Mouse (Mus musculus): ENCODE data around the gene Cep128. TPM values are rescaled to one million over a fixed set of nuclear protein-coding genes. Genes with fewer than 3 reads are reported as not detected.
A peak's percentile ranks its signal among the peaks of the same experiment; 100 is the strongest.

Cep128 gene
- total and polyA plus RNA-seq, 3 experiments: 0.81 to 3.1 (median 3.0) TPM

DNA sequence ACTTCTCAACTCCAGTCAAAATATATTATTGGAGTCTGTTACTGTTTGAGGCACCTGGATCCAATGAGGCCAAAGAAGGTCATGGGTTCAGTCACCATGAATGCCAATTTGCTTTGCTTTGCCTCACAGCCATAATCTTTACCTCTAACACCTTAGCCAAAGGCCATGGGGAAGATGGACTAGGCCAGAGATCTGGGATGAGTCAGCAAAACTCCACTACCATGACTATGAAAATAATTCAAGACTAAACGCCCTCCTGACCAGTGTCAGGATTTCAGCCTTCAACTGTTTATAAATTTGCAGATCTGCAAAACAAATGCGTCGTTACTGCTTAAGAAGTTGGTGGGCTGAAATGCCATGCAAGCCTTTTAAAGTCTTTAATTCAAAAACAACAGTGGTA, 76.5 kb downstream of the Cep128 start:
- DNase-seq: no peak

DNA sequence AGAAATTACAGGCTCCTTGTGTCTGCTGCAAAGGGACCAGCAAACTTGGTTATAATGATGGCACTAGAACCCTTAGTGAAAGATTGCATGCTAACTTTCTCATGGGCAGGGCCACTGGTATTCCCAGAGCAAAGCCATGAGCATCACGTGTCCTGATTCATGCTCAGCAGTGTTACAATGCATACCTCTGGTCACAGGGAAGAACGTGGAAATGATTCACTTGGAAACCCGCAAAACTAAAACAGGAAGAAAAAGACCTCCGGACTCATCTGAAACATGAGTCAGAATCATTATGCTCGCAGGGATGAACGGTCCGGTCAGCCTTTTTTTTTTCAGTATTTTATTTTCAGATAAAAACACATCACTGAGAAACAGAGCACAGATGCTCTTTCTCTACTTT, 78.4 kb downstream of the Cep128 start:
- DNase-seq: no peak

DNA sequence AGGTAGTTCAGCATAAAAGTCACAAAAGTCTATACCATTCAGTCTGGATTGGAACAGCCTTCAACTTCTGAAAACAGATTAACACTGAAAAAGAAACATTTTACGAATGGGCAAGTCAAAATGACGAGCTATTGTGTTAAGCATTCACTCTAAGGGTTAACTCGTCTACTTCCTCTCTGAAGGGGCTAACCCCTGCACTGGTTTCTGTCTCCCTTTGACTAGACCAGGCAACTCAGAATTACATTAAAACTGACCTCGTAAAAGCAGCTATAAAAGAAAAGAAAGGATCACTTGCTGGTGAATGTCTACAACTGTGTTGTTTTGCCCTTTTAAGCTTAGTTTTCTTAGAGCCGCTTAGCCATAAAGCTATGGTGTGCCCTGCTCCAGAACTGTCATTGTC, 79.2 kb downstream of the Cep128 start:
- no peak for DNase-seq

DNA sequence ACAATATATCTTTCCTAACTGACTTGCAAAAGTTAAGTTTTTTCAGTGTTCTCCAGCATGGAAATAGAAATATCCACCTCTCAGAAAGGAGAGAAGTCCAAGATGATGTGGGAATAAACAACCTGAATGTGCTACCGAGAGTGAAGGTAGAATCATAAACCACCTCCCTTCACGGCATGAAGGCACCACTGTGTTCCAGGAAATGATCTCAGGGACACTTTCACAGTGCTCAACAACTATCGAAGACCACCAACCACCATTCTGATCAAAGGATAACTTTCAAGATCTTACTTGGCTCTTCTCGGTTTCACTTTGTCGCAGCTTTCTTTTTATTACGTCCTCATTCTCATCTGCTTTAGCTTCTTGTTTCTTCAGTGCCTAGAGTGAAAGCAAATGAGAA, 85.5 kb downstream of the Cep128 start:
- no peak for DNase-seq

DNA sequence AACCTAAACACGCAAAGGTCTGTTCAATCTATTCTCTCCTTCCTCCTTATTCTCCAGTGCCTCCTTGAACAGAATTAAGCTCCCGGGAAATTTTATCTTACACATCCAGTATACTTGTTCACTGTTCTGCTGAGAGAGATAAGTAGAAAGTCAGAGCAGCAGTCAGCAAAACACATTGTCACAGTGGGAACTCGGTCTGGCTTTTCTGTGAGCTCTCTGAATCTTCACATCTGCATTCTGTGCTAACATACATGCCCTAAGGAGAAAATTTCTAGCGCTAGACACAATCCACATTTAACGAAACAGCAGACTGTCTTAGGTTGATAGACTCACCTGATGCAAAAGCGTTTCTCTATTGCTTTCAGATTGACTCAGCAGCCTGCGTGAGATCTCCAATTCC, 88.3 kb downstream of the Cep128 start:
- DNase-seq: no peak

DNA sequence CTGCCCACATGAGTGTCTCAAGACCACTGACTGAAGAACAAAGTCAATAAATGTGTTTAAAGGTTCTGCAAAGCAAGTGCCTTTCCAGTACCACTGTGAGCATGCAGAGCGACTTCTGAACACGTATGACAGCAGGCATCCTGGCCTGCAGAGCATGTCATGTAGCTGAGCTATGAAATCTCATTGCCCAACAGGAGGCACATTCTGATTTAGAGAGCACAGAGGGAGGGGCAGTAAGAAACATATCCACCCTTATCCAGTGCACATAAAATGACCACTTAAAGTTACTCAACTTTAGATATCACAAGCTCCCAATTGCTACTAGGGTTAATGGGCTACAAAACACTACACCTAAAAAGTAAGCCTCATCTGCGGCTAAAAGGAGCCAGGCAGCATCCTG, 88.8 kb downstream of the Cep128 start:
- DNase-seq: no peak

DNA sequence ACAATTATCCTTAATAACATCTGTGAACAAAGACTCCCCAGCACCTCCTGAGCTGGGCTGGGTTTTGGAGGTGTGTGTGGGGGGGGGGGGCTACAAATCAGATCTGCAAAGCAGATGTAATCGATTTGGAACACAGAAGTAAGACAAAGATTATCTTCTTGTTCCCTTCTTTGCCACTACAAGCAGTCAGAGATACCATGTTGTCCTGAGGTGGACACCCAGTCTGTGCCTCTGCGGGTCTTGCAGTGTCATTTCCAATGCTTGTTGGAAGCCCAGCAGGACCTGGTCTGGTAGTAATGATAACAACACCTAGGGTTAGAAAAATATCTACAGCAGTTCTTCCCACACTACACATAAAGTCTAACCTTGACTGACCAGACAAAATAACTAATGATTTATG, 110.3 kb downstream of the Cep128 start:
- no peak for DNase-seq

DNA sequence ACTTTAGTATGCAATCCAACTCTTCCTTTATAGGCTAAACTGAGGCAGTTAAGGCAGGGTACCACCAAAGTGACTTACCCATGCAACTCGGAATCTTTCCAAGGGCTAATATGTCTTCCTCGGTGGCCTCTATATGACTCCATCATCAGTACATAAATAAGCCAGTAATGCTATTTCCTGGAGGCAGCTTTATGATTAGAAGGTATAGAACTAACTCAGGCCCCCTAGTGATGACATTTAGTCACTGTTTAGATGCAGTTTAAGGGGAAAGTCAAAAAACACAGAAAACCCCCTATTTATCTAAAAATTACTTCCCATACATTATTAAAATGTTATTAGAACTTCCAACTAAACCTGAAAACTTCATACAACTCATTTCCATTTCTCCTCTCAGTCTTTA, 114.6 kb downstream of the Cep128 start:
- no peak for DNase-seq

DNA sequence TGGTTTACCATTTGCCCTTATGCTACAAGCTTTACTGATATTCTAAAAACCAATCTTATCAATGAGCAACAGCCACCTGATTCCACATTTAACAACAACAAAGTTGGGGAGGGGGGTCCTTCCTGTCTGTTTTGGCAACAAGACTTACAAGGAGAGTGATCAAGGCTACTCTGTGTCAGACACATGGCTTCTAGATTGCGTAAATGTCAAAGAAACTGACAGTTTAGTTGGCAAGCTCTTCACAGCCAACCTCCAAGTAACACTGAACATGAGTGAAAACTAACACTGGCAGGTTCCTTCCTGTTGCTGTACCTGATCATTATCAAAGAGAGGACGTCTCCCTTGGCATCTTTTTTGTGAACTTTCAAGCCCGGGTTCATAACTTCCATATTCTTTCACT, 115.2 kb downstream of the Cep128 start:
- peak; percentile 12 for DNase-seq

DNA sequence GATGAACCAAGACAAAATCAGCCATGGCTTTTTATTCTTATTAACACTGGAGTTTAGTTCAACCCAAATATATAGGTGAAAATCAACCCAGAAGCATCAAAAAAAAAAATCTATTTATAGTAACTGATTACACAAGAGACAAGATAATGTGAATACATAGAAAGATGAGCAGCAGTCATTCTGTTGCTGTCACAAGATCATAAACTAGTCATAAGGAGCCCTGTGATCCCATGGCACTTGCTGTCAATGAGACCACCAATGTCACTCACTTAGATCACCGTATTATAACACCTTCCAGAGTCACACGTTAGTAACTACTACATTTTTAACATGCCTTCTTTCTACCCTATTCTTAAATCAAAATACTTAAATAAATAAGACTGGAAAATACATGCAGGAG, 118.2 kb downstream of the Cep128 start:
- no peak for DNase-seq

DNA sequence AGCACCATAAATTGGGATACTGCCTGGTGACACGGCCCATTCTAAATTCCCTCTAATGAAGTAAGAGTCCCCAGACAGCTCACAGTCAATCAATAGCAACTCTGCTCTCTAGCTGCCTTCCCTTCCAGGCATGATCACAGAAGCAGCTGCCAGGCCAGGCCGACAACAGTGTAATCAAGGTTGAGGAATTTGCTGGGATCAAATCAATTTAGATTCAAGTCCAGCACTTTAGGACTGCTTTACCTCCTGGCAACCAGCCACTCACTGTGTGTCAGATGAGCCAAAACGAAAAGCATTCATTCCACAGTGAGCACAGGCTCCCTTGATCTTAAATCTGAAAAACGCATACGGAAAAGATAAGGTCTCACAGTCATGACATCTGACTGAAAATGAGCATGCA, 118.7 kb downstream of the Cep128 start:
- no peak for DNase-seq

DNA sequence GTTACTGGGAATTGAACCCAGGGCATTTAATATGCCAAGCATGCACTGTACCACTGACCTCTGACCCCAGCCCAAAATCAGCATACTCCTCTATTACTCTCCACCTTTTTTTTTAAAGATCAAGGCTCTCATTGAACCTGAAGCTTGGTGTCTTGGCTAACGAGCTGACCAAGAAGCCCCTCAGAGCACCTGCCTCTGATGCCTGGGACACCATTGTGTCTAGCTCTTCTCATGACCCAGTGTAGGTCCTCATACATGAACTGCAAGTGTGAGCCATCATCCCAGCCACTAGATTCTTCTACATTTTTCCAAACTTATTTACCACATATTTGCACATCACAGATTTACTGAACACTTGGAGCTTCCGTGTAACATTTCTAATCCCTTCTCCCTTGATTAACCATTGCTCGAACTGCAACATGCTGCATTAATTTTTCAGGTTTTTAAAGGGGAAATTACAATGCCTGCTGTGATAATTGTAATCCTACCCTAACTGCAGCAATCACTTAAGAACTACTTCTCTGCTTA, 119.3 kb downstream of the Cep128 start:
- no peak for DNase-seq

DNA sequence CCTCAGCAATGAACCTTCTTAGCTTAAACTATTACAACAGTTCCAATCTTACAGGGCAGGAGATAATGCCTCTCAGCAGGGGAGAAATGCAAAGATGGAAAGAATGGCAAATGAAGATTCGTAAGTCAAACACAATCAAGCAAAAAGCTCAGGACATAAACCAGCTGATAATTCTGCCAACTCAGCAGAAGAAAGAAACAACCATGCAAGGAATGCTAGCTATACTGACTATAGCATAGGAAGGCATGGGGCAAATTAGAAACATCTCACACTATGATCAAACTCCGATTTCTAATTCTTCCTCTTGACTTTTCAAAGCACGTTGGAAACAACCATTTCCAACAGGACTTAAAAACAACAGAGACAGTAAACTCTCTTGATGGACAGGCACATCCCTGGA, 120.5 kb downstream of the Cep128 start:
- DNase-seq: no peak

DNA sequence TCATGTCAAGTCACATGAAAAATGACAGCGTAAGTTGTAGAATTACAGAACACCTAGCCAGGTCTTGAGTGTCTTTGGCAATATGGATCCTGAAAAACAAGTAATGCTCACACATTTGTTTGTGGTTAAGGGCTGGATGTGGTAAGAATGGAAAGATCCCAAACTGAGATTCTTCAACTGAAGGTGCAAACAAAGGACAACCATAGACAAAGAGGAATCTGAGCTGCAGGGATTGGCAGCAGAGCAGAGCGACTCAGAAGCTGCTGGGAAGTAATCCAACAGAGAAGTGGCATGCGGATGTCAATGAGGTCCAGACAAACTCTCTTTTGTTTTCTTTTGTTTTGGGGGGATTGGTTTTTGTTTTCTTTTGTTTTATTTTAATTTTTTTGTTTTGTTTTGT, 121.4 kb downstream of the Cep128 start:
- no peak for DNase-seq

DNA sequence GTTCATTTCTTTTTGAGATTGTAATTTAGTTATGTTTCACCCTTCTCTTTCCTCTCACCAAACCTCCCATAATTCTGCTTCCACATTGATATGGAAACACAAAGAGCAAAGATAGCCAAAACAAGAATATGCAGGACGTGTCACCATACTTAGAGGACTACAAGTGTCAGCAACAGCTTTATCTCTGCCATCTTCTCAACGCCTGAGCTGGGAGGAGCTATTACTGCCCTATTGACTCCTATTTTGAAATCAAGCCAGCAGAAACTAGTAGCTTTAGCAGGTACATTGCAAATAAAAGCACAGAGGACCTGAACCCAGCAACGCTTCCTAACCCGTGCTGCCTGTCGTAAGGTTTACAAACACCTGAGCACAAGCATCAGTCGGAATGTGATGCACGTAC, 127.9 kb downstream of the Cep128 start:
- DNase-seq: no peak

DNA sequence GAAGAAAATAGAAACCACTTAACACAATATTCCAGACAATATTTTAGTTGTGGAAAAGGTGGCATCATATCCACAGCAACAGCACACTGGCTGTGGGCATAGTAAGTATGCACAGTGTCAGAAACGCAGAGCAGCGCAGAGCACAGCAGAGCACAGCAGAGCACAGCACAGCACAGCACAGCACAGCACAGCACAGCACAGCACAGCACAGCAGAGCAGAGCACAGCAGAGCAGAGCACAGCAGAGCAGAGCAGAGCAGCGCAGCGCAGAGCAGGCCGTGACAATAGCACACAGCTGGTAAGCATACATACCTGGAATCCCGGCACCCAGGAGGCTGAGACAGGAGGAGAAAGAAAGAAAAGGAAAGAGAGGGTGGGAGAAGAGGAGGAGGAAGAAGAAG, 129.4 kb downstream of the Cep128 start:
- DNase-seq: no peak

DNA sequence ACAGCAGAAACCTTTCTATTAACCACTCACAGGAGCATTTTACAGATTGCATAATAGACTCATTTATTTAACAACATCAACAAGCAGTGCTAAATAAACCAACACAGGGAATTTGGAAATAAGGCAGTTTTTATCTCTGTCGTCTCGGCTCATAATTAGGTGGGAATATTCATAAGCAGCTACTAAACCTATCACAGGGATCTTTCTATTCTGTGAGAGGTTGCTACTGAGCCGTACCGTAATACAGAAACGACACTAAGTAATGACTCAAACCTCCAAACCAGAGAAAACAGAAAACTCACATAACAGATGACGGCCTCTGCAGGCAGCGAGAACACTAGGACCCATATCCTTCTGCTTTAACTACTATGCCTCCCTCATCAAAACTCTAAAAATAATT, 163.6 kb downstream of the Cep128 start:
- DNase-seq: no peak

DNA sequence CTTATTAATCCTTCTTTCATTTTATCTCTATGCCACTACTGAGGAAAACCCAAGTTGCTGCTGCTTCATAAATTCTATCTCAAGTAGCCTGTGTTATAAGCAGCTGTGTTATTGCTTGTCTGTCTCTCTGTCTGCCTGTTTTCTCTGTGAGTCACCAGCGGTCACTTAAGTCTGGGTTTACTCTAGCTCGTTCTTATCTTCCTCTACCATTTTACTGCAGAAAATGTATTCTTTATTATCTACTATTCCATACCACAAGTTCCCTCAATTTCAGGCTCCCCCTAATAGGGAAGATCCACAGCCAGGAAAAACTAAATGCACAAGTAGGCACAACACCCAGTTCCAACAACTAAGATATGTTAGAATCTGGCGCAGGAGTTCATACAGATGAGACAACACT, 178.7 kb downstream of the Cep128 start:
- DNase-seq: no peak

DNA sequence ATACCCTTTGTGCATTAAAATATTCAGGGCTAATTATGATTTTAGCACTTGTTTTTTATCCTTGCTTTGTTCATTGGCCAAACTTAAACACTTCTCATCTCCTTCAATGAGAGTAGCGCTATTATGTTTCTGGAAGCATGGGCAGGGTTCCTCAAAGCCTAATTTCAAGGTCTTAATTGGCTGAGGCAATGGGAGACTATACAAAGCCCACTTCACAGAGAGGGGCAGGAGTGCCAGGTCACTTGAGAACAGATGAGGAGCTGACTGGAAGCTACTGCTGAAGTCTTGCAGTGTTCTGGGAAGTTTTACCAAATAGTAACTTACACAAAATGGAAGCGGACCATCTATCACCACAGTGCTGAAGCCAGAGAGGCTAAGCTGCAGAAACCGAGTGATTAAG, 179.9 kb downstream of the Cep128 start:
- DNase-seq: no peak

DNA sequence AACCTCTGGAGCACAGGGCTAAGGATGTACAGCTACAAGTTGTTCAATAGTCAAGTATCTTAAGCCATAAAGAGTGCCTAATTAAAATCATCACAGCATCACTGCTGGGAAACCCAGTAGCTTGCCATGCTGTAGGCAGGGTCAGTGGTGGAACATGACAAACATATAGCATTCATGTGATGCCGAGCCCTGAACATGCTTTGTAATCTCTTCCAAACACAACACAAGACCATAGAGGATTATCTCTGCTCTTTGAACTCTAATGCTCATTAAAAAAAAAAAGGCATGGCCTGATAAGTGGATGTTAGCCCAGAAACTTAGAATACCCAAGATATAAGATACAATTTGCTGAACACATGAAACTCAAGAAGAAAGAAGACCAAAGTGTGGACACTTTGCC, 181.7 kb downstream of the Cep128 start:
- no peak for DNase-seq

DNA sequence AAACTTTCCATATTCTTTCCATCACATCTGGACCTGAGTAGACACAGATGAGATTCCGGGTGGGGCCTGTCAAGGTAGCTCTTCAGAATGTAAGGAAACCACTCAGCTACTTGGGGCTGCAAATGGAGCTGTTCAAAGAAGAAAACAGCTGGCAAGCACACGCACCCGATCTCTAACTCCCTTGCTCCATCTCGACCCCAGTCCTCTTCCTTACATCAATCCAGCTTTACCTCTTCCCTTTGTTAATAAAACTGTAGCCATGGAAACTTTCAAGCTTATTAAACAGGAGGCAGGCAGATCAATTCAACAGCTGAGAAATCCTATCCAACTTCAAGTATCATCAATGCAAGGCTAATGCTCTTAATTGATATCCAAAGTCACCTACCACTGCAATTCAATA, 195.1 kb downstream of the Cep128 start:
- no peak for DNase-seq

DNA sequence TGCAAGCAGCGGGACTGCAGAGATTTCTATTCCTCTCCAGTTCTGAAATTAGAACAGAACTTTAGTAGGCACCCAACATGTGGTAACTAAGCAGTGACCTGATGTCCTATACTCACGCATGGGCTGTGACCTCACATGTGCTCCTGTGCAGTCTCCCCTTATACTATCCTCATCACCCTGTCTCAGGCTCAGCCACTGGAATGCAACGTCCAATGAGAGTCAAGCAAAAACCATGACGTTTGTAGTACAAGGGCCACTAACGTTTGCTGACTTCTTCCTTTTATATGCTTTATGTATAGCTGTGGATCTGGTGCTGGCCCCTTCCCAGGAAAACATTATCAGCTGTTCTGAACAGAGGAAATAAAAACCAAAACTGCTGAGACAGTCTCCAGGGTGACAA, 198.6 kb downstream of the Cep128 start:
- no peak for DNase-seq

DNA sequence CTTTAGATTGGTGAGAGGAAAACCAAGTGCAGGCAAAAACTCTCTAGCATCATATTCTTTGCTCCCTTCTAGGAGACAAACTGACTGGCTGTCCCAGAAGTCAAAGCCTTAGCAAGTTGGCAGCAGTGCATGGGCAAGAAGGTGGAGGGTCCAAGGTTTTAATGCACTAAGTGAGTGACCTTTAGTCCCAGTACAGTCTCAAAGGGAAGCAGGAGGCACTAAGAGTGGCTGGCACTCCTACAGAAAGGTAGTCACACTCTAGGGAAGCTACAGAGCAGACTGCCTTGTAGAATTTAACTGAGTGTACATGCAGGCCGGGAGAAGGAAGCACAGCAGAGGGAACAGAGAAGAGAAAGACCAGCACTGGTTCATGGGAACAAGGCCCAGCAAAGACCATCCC, 199.6 kb downstream of the Cep128 start:
- no peak for DNase-seq

DNA sequence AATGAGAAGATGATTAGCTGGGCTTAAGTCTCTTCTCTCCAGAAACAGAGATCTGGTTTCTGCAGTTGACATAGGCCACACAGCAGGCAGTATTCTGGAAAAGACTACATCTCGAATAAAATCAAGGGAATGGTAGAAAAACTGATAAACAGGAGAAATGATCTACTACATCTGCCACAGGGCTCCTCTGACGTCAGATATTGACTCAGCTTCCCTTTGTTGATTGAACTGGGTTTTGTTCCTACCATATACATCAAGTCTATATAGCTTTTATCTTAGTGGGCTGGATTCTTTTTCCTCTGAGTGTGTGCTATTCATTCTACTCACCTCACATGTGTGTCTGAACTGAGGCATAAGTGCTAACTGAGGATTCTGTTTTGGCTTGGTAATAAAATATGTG, 200.3 kb downstream of the Cep128 start:
- no peak for DNase-seq

DNA sequence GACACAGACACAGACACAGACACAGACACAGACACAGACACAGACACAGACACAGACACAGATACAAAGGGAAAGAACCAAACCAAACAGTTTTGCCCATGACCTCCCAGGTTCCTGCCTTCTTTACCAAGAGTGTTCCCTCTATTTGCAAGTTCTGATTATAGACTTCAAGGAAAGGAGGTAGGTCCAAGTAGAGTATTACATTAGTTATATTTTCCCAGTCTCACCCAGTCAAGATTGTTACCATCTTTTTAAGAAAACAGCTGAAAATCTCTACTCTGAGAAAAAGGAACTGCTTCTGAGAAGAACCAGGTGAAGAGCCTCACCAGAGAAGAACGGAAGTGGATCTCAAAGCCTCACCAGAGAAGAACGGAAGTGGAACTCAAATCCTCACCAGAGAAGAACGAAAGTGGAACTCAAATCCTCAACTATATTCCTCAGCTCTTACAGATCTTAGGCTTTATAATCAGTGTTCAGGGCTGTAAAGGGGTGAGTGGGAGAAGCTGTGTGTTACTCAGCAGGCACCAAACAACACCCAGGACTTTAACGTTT, 200.8 kb downstream of the Cep128 start:
- DNase-seq: no peak
